Mouse (Mus musculus): ENCODE data around the gene Lzts2. TPM values are rescaled to one million over a fixed set of nuclear protein-coding genes. Genes with fewer than 3 reads are reported as not detected.

Gene Lzts2
- polyA plus RNA-seq, 1 experiment from 2014 or later: 42.2 TPM

DNA sequence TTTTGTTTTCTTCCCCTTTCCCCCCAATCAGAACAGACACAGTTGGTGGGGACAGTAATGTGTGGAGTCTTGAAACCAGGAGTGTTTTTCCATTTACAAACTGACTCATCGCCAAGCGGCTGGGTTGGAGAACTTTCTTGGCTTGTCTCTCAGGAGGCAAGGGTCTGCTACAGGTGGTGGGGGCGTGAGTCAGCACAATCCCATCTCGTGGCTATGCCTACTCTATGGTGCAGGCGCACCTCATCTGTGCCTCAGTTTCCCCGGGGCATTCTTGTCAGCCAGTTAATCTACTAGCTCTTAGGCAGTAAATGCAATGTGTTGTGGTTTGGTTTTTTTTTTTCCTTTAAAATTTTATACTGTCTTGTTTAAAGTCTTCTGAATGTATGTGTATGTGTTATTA lies 30.8 kb upstream of the Lzts2 start:
- peaks cover 53% of the 10 kb centered on the region for H3K36me3 ChIP-seq (ENCODE audit: control insufficient read depth, insufficient read depth, low read length)
- no peak overlapping the region for H3K27ac ChIP-seq (replicated peaks in 1 of 2; ENCODE audit: control insufficient read depth in 1 of 2, insufficient read depth in 1 of 2, low read depth in 2 of 2, low read length in 2 of 2)
- no peak overlapping the region for H3K4me2 ChIP-seq (ENCODE audit: low read length)
- peaks cover 0 to 5% of the 10 kb centered on the region in 2 experiments; a peak in 1 of 4 replicates for H3K4me1 ChIP-seq (ENCODE audit: control insufficient read depth in 2 of 2, insufficient read depth in 2 of 2, low read length in 2 of 2)
- no peak overlapping the region for H3K4me3 ChIP-seq (ENCODE audit: control insufficient read depth in 1 of 2, insufficient read depth in 1 of 2, low read depth in 1 of 2, low read length in 2 of 2)
- WGBS: 88% methylated on average over 6 of the region's 6 CpGs
- no peaks in the 10 kb centered on the region for H3K27me3 ChIP-seq (ENCODE audit: control insufficient read depth, insufficient read depth, low read length)
- no peaks in the 10 kb centered on the region for H3K9me3 ChIP-seq (ENCODE audit: control insufficient read depth, low read length)
- no peak for ATAC-seq (ENCODE audit: insufficient number of reproducible peaks, insufficient read depth, low FRiP score, low read depth)
- no peak overlapping the region for H3K9ac ChIP-seq (ENCODE audit: low read length)

- no peak overlapping the region for H3K9ac ChIP-seq (ENCODE audit: low read length)
- peaks cover 43% of the 10 kb centered on the region for H3K36me3 ChIP-seq (ENCODE audit: control insufficient read depth, insufficient read depth, low read length)
- H3K4me2 ChIP-seq (ENCODE audit: low read length): no peak overlapping the region
- H3K4me3 ChIP-seq (ENCODE audit: control insufficient read depth in 1 of 2, insufficient read depth in 1 of 2, low read depth in 1 of 2, low read length in 2 of 2): no peak overlapping the region
- H3K4me1 ChIP-seq (ENCODE audit: control insufficient read depth in 2 of 2, insufficient read depth in 2 of 2, low read length in 2 of 2): peaks cover 0 to 10% of the 10 kb centered on the region in 2 experiments; a peak in 2 of 4 replicates
- H3K27me3 ChIP-seq (ENCODE audit: control insufficient read depth, insufficient read depth, low read length): no peaks in the 10 kb centered on the region
- no peaks in the 10 kb centered on the region for H3K9me3 ChIP-seq (ENCODE audit: control insufficient read depth, low read length)
- 86% methylated on average over 4 of the region's 4 CpGs for WGBS
- no peak overlapping the region for H3K27ac ChIP-seq (replicated peaks in 1 of 2; ENCODE audit: control insufficient read depth in 1 of 2, insufficient read depth in 1 of 2, low read depth in 2 of 2, low read length in 2 of 2)
- no peak for ATAC-seq (ENCODE audit: insufficient number of reproducible peaks, insufficient read depth, low FRiP score, low read depth)
Measured at GRCm38 (mm10) chr19:44984420-44984819, 29.8 kb upstream of the Lzts2 start.

GRCm38 (mm10) chr19:44985159-44985988 lies 28.8 kb upstream of the Lzts2 start:
- Histone ChIP-seq H3K27me3 (ENCODE audit: control insufficient read depth, insufficient read depth, low read length) (no peaks in the 10 kb centered on the region), H3K9ac (ENCODE audit: low read length) (no peak overlapping the region), H3K9me3 (ENCODE audit: control insufficient read depth, low read length) (no peaks in the 10 kb centered on the region), H3K4me1 (ENCODE audit: control insufficient read depth in 2 of 2, insufficient read depth in 2 of 2, low read length in 2 of 2) (peaks cover 0 to 10% of the 10 kb centered on the region in 2 experiments; a peak in 2 of 4 replicates), H3K36me3 (ENCODE audit: control insufficient read depth, insufficient read depth, low read length) (peaks cover 33% of the 10 kb centered on the region), H3K27ac (replicated peaks in 1 of 2; ENCODE audit: control insufficient read depth in 1 of 2, insufficient read depth in 1 of 2, low read depth in 2 of 2, low read length in 2 of 2) (no peak overlapping the region), H3K4me2 (ENCODE audit: low read length) (no peak overlapping the region), H3K4me3 (ENCODE audit: control insufficient read depth in 1 of 2, insufficient read depth in 1 of 2, low read depth in 1 of 2, low read length in 2 of 2) (no peak overlapping the region)
- no peak for ATAC-seq (ENCODE audit: insufficient number of reproducible peaks, insufficient read depth, low FRiP score, low read depth)
- WGBS: 47% methylated on average over 5 of the region's 5 CpGs

- no peak for ATAC-seq (ENCODE audit: insufficient number of reproducible peaks, insufficient read depth, low FRiP score, low read depth)
- H3K9ac ChIP-seq (ENCODE audit: low read length): no peak overlapping the region
- no peaks in the 10 kb centered on the region for H3K27me3 ChIP-seq (ENCODE audit: control insufficient read depth, insufficient read depth, low read length)
- no peak overlapping the region for H3K27ac ChIP-seq (replicated peaks in 1 of 2; ENCODE audit: control insufficient read depth in 1 of 2, insufficient read depth in 1 of 2, low read depth in 2 of 2, low read length in 2 of 2)
- H3K4me1 ChIP-seq (ENCODE audit: control insufficient read depth in 2 of 2, insufficient read depth in 2 of 2, low read length in 2 of 2): peaks cover 0 to 10% of the 10 kb centered on the region in 2 experiments; a peak in 2 of 4 replicates
- no peak overlapping the region for H3K4me3 ChIP-seq (ENCODE audit: control insufficient read depth in 1 of 2, insufficient read depth in 1 of 2, low read depth in 1 of 2, low read length in 2 of 2)
- 51% methylated on average over 6 of the region's 6 CpGs for WGBS
- peaks cover 17% of the 10 kb centered on the region for H3K36me3 ChIP-seq (ENCODE audit: control insufficient read depth, insufficient read depth, low read length)
- H3K4me2 ChIP-seq (ENCODE audit: low read length): no peak overlapping the region
- no peaks in the 10 kb centered on the region for H3K9me3 ChIP-seq (ENCODE audit: control insufficient read depth, low read length)
Measured at GRCm38 (mm10) chr19:44987004-44987403, 27.2 kb upstream of the Lzts2 start.

DNA sequence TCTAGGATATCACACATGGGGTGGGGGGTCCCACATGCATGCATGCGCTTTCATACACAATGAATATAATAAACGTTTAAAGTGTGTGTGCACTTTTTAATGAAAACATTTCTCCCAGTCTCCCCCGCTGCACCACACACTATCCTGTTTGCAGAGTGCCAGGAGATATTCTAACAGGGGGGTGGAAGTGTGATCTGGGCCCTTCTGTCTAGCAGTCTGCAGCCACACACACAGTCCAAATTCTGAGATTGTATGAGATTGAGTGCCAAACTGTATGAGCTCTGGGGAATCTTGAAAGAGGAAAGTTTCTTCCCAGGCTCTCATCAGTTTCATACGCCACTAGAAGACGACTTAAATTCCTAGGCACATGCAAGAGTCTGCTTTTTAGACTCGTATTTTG lies 26.4 kb upstream of the Lzts2 start:
- H3K4me1 ChIP-seq (ENCODE audit: control insufficient read depth in 2 of 2, insufficient read depth in 2 of 2, low read length in 2 of 2): peaks cover 4 to 10% of the 10 kb centered on the region in 2 experiments; a peak in 2 of 4 replicates
- no peaks in the 10 kb centered on the region for H3K9me3 ChIP-seq (ENCODE audit: control insufficient read depth, low read length)
- WGBS: 70% methylated on average over 6 of the region's 6 CpGs
- no peak overlapping the region for H3K4me3 ChIP-seq (ENCODE audit: control insufficient read depth in 1 of 2, insufficient read depth in 1 of 2, low read depth in 1 of 2, low read length in 2 of 2)
- H3K27ac ChIP-seq (replicated peaks in 1 of 2; ENCODE audit: control insufficient read depth in 1 of 2, insufficient read depth in 1 of 2, low read depth in 2 of 2, low read length in 2 of 2): no peak overlapping the region
- H3K4me2 ChIP-seq (ENCODE audit: low read length): no peak overlapping the region
- no peak overlapping the region for H3K9ac ChIP-seq (ENCODE audit: low read length)
- no peak for ATAC-seq (ENCODE audit: insufficient number of reproducible peaks, insufficient read depth, low FRiP score, low read depth)
- H3K27me3 ChIP-seq (ENCODE audit: control insufficient read depth, insufficient read depth, low read length): no peaks in the 10 kb centered on the region
- peaks cover 9% of the 10 kb centered on the region for H3K36me3 ChIP-seq (ENCODE audit: control insufficient read depth, insufficient read depth, low read length)

- H3K27ac ChIP-seq (replicated peaks in 1 of 2; ENCODE audit: control insufficient read depth in 1 of 2, insufficient read depth in 1 of 2, low read depth in 2 of 2, low read length in 2 of 2): no peak overlapping the region
- peak overlapping the region; percentile 71 for H3K9ac ChIP-seq (ENCODE audit: low read length)
- peak overlapping the region; percentile 98 for H3K4me2 ChIP-seq (ENCODE audit: low read length)
- peaks cover 5% of the 10 kb centered on the region for H3K36me3 ChIP-seq (ENCODE audit: control insufficient read depth, insufficient read depth, low read length)
- peak overlapping the region; percentile 54 for H3K4me3 ChIP-seq (ENCODE audit: control insufficient read depth in 1 of 2, insufficient read depth in 1 of 2, low read depth in 1 of 2, low read length in 2 of 2)
- no peaks in the 10 kb centered on the region for H3K9me3 ChIP-seq (ENCODE audit: control insufficient read depth, low read length)
- ATAC-seq (ENCODE audit: insufficient number of reproducible peaks, insufficient read depth, low FRiP score, low read depth): no peak
- peaks cover 4 to 10% of the 10 kb centered on the region in 2 experiments; a peak in 2 of 4 replicates for H3K4me1 ChIP-seq (ENCODE audit: control insufficient read depth in 2 of 2, insufficient read depth in 2 of 2, low read length in 2 of 2)
- WGBS: 26% methylated on average over 9 of the region's 9 CpGs
- H3K27me3 ChIP-seq (ENCODE audit: control insufficient read depth, insufficient read depth, low read length): no peaks in the 10 kb centered on the region
Measured at GRCm38 (mm10) chr19:44988321-44988720, 25.9 kb upstream of the Lzts2 start.

GRCm38 (mm10) chr19:44988831-44989566 lies 25.2 kb upstream of the Lzts2 start, which contains the start of gene Sema4g:
TSS of gene Sema4g (plus strand) at chr19:44989101.
- H3K36me3 ChIP-seq (ENCODE audit: control insufficient read depth, insufficient read depth, low read length): no peaks in the 10 kb centered on the region
- under 1% methylated on average over 50 of the region's 58 CpGs for WGBS
- peak within 1 kb of the TSS; percentile 71 for H3K9ac ChIP-seq (ENCODE audit: low read length)
- no peaks in the 10 kb centered on the region for H3K9me3 ChIP-seq (ENCODE audit: control insufficient read depth, low read length)
- peaks cover 4 to 10% of the 10 kb centered on the region in 2 experiments; a peak in 2 of 4 replicates for H3K4me1 ChIP-seq (ENCODE audit: control insufficient read depth in 2 of 2, insufficient read depth in 2 of 2, low read length in 2 of 2)
- ATAC-seq (ENCODE audit: insufficient number of reproducible peaks, insufficient read depth, low FRiP score, low read depth): peak; percentile 42; the same call in 1 of the 2 replicates
- H3K4me2 ChIP-seq (ENCODE audit: low read length): peak within 1 kb of the TSS; percentile 98
- no peak within 1 kb of the TSS for H3K27ac ChIP-seq (replicated peaks in 1 of 2; ENCODE audit: control insufficient read depth in 1 of 2, insufficient read depth in 1 of 2, low read depth in 2 of 2, low read length in 2 of 2)
- no peaks in the 10 kb centered on the region for H3K27me3 ChIP-seq (ENCODE audit: control insufficient read depth, insufficient read depth, low read length)
- peak within 1 kb of the TSS; percentile 54 for H3K4me3 ChIP-seq (ENCODE audit: control insufficient read depth in 1 of 2, insufficient read depth in 1 of 2, low read depth in 1 of 2, low read length in 2 of 2)

Measured in heart, embryonic 14.5 days (tissue).